Mouse (Mus musculus): Measurements from ENCODE around the gene Cyp4f13.

DNA sequence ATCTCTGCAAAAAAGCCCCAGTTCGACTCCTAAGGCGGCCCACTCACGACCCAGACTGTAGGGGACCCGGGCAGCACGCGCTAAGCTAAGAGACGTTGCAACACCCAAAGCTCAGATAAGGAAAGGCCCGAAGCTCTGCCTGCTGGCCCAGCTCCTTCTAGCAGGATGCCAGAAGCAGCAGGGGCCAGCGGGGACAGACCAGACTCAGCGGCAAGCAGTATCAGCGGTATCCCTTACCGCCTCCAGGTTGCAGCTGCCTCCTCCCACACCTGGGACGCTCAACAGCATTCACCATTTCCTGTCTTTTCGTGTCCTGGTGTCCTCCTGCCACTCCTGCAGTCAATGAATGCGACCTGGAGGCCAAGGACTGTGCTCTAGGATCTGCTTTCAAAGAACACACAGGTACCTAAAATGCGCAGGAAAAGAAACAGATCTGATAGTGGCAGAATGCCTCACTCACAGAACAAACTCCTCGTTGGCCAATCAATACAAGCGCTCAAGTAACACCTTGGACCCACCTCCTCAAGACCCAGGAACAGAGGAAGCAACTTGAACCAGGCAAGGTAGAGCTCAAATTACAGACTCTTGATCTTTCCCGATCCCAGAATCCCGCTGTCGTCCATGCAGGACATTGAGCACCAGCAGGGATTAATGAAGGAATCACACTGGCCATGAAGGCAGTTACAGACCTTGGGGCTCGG lies 69.6 kb downstream of the Cyp4f13 start:
- TF ChIP-seq CTCF (IDR thresholded peaks at IDR 0.05; ENCODE audit: control insufficient read depth, insufficient read depth, low read length) (no peak), POLR2A (IDR thresholded peaks at IDR 0.05; ENCODE audit: borderline replicate concordance, control insufficient read depth, low read depth, low read length) (no peak)

All from bone marrow, adult 2 months (tissue).